Mouse (Mus musculus) stomach, postnatal 0 days (tissue): ENCODE data around the gene Atp13a3.

Source experiments
- CTCF ChIP-seq: IDR thresholded peaks from 2 replicates; pipeline ENCODE4 v1.5.1; 2016; ENCODE audit warnings: antibody characterized with exemption, low read depth, mild to moderate bottlenecking, moderate library complexity
- EP300 ChIP-seq: optimal IDR thresholded peaks from 2 replicates; pipeline ENCODE3; 2016; ENCODE audit warnings: antibody characterized with exemption

DNA sequence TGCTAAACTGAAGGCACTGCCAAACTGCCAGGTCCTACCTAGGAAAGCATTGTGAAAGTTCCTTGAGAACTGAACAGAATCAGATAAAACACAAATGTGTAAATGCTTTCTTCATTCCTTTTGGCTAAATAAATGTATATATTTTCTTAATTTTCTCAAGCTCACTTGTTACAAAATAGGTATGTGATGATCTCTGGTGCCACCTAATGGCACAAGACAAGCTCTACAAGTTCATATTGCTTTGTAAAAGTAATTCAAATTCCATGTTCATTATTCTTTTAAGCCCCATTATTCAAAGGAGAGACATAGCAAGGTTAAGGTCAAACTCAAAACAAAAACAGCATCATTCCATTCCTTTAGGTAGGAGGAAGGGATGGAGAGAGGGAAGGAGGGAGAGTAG lies 91.5 kb downstream of the Atp13a3 start:
- TF ChIP-seq EP300: no peak
- TF ChIP-seq CTCF: peak; percentile 80
